Mouse (Mus musculus) megakaryocyte progenitor cell, adult 5-6 weeks (primary cell): ENCODE results near the gene Cdh5. TPM values are rescaled to one million over a fixed set of nuclear protein-coding genes. Genes with fewer than 3 reads are reported as not detected.
"Not testable (repeated sequence)": the region's sequence is repeated elsewhere in the genome, so short reads cannot be mapped to it uniquely, and the experiment has no call there.

ENCODE experiments used
- ATAC-seq: replicated peaks from 2 replicates; pipeline ENCODE4 v1.8.0; 2016; ENCODE audit warnings: mild to moderate bottlenecking, moderate TSS enrichment, inconsistent platforms; ENCODE audit not compliant: poor library complexity
- total RNA-seq, 2 experiments: library from RNA; stranded (forward) in 1 of 2; stranded (reverse) in 1 of 2; fragments of 157-497, 149-512 nt in 1 of 2; fragments of 200-1000 nt in 1 of 2; gene quantifications; 2 replicates each; pipeline versions ENCODE4 v1.2.3 to v1.2.4; 2015 to 2017

Gene Cdh5
- not detected in 2 replicates for total RNA-seq (2015)
- 0.07 TPM in 1 of 2 replicates, not detected in the other for total RNA-seq (2017)

DNA sequence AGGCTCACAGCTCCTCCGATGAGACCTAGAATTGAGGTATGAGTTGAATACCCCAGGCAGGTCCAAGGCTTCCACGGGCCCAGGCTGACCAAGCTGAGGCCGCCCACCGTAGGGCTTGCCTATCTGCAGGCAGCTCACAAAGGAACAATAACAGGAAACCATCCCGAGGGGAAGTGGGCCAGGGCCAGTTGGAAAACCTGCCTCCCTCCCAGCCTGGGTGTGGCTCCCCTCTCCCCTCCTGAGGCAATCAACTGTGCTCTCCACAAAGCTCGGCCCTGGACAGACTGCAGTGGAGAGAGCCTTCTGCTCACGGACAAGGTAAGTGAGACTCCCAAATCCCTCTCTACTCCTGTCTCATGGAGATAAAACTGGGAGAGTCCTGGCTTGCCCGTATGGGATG is at the start of gene Cdh5:
Gene Cdh5 (plus strand): TSS at position 211 of the 400 bp plus-strand sequence.
- ATAC-seq = no peak

DNA sequence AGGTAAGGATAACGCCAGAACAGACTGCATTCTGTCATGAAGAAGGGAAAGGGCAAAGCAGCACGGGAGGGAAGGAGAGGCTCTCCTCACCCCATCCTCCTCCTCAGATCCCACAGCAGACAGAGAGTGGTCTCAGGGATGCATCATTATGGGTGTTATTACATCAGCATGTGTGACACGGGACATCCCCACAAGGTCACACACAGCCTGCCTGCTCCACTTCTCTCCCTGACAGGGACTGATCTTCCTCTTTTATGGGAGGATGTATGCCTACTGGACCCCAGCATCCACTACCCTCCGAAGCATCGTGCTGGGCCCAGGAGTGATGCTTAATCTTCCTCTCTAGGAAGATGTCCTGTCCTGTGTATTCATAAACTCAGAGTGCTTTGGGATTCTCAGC is 41.5 kb upstream of the Cdh5 start:
- ATAC-seq = no peak

DNA sequence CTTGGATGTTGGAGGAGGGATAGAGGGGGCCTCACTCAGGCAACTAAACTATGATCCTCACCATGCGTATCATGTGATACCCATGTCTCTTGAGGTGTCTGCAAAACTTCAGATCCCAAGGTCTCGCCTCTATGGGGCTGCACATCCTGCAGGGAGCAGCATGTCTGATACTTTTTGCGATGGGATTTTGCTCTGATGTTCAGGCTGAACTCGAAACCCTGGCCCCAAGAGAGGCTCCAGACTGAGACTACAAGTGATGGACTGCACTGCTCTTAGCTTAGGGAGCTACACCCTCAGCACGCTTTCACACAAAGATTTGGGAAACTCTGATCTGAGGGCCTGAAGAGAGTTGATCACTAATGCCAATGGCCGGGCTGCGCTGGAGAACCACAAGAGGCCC is 41.0 kb upstream of the Cdh5 start:
- ATAC-seq = no peak

DNA sequence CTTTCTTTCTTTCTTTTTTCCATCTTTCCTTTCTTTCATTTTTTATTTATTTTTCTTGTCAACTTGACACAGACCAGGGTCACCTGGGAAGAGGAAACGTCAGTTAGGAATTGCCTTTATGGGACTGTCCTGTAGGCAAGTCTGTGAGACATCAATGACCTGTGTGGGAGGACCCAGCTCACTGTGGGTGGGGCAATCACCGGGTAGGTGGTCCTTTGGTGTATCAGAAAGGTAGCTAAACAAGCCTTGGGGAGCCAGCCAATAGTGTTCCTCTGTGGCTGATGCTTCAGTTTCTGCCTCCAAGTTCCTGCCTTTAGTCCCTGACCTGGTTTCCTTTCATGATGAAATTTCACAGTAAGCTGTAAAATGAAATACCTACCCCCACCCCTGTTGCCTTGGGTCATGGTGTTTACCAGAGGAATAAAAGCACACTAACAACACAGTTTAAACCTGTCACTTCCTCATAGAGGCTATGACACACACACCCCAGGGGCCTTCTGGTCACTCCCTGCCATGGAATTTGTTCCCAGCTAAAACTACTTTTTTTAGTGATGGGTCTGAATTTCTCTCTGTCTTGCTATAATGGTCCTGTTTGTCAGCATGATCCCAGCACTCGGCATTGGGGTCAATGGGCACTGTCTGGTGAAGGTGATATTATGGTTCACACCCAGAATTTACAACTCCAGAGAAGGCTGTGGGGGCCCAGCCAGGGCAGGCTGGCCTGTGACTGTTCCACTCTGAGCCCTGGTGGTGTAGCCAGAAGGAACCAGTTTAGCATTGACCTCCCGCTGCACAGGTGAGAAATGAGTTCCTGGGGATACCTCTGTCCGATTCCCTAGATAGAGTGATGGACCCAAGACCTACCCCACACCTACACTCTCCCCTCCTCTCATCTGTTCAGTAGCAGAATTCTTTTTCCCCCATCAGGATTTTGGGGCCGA is 40.1 kb upstream of the Cdh5 start:
- no peak for ATAC-seq

DNA sequence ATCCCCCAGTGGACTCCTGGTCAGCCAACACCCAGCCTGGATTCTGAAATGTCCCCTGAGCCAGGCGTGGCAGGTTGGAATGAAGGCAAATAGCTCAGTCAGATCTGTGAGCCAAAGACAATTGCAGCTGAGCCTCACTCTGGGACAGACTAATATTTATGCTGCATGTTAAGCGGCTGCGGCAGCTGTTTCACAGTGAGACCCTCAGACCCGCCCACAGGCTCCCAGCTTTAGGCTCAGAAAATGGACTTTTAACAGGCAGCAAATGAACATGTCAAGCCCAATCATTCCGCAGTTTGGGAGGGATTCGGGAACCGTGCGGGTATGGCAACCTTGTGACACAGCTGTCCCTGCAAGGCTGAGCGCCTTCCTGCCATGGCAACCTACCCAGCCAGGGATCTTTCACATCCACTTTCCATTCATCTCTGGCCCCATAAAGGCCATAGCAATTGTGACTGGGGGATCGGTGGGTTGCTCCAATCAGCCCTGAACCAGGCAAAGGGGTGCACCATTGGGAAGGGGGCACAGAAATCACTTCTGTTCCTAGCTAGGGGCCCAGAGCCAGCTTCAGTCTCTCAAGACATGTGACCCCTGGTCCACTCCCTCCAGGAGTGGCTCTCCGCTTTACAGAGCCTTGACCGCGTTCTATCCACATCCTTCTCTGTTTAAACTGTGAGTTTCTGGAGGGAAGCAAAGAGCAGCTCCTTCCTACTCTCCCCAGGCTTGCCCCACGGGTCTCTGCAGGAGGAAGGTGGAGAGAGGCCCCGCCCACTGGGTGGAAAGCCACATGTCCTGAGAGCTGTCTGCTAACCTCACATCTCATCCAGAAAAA is 39.2 kb upstream of the Cdh5 start:
- ATAC-seq = no peak

DNA sequence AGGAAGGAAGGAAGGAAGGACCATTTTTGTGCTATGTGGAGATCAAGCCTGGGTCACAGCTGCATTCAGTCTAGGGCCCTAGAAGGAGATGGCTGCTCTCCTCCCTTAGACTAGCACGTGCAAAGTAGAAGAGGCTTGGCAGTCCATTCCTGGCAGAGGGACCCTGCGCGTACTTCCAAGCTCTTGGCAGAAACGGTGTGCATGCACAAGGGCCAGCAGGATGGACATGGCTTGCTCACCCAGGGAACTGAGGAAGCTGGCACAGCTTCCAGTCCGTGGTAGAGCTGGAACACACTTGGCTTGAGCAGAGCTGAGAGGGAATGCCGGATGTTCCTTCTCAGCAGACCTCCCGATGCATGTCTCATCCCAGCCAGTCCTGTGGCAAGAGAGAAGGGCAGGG is 36.2 kb upstream of the Cdh5 start:
- ATAC-seq = no peak

DNA sequence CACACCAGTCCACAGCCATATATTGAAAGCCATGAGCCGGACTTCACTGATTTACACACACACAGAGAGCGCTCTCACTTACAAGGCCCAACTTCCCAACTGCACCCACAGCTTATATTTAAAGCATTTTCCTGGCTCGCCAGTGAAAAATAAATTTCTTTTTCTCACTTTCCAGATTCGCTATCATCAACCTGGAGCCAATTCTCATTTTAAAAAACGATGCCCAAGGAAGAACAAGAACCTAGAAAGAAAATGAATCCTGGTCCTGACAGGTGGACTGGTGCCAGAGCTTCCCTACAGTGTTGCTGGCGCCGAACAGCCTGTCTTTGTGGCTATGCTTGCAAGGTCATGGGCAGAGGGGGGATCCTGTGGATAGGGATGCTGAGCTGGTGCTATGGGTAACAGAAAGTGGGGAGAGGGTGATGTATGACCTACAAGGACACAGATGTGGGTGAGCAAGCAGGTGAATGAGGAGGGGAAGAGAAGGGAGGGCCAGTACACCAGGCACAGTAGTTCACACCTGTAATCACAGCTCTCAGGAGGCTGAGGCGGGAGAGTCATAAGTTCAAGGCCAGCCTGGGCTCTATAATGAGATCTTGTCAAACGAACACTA is 35.4 kb upstream of the Cdh5 start:
- no peak for ATAC-seq

DNA sequence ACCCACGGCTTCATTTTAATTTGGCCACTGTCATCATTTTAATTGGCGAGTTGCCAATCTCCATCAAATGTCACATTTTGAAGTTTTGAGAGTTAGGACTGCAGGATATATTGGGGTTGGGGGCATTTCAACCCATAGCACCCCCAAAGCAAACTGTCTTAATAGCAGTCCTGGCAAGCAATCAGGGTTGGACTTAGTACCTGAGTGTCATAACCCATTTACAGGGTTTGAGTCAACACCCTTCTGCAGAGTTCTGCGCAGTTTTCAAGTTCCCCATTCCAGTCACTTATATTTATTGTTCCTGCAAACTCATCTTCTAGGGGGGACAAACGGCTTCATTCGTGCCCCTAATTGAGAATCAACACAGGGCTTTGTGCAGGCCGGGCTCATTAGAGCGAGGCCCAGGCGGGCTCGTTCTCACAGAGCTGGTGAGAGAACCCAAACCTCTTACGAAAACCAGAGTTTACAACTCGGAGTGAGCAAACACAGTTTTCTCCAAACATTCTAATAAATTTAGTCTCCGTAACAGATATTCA is 34.0 kb upstream of the Cdh5 start:
- ATAC-seq = no peak

DNA sequence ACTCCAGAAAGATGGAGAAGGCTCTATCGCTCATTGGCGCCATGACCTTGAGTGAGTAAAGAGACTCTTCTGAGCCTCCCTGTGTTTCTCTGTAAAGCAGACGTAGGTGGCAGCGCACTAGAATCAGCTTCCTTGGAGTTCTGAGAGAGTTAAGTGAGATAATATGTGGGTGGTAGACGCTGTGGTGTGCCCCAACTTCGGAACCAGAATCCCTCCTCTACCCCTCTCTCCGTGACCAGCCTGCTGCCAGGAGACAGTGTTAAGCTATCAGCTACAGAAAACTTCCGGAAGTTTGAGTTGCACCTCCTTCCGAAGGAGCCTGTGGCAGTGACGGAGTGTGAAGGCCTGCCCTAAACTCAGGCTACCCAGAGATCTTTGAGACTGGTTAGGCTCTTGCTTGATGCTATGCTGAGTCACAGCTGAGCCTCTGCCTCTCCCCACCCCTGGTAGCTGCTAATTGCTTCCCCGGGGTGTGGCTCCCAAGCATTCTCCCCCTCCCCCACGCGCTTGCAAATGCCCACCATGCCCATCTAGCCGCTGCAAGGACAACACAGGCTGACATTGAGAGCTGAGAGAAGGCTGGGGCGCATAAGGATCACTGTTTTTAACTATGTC is 32.9 kb upstream of the Cdh5 start:
- ATAC-seq = no peak

DNA sequence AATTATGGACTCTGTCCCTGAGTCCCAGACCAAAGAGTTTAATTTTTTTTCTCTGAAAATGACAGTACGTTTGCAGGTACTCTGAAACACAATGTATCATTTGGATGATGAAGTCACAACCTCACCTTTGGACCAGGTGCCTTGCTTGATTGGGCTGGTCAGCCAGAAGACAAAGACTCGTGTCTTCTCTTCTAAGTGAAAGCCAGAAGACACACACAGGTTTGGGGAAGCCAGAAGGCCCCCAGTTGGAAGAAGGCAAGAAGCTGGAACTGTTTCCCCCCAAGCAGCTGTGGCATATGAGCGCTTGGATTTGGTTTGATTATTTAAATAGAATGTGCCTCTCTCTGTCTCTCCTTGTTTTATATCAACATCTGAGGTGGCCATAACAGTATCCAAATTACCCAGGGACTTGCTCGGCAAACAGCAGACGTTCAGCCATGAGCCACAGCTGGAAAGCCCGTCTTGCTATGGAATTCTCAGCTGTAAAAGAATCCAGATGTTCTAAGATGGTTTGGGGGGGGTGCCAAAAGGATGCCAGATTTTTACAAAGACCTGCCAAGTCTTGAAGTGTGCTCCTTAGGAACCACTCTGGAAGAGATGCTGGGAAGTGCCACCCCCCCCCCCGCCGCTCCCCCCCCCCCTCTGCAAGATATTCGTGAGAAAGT is 31.1 kb upstream of the Cdh5 start:
- ATAC-seq = not testable (repeated sequence)

DNA sequence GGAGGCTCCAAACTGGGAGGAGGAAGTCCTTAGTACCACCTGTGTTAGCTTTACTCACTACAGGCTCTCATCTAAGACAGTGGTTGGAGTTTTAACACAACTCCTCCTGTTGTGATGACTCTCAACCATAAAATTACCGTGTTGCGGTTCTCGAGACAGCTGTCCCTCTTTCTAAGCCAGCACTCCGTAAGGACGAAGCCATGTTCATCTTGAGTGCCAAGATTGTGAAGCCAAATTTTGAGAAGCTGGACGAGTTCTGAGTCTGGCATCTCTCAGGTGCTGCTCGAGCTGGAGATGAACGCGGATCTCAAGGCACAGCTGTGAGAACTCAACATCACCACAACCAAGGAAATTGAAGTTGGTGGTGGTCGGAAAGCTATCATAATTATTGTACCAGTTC is 30.5 kb upstream of the Cdh5 start:
- no peak for ATAC-seq

DNA sequence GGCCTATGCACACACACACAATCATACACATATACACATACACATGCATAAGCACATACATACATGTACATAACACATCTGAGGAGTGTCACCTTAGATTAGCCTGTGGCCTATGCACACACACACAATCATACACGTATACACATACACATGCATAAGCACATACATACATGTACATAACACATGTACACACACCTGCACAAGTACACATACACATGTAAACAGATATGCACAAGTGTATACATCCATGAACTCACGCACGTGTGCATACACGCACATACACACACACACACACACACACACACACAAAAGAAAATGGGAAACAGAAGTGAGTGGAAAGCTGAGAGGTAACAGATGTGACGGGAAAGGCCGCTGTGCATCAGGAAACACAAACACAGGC is 26.3 kb upstream of the Cdh5 start:
- ATAC-seq = no peak

DNA sequence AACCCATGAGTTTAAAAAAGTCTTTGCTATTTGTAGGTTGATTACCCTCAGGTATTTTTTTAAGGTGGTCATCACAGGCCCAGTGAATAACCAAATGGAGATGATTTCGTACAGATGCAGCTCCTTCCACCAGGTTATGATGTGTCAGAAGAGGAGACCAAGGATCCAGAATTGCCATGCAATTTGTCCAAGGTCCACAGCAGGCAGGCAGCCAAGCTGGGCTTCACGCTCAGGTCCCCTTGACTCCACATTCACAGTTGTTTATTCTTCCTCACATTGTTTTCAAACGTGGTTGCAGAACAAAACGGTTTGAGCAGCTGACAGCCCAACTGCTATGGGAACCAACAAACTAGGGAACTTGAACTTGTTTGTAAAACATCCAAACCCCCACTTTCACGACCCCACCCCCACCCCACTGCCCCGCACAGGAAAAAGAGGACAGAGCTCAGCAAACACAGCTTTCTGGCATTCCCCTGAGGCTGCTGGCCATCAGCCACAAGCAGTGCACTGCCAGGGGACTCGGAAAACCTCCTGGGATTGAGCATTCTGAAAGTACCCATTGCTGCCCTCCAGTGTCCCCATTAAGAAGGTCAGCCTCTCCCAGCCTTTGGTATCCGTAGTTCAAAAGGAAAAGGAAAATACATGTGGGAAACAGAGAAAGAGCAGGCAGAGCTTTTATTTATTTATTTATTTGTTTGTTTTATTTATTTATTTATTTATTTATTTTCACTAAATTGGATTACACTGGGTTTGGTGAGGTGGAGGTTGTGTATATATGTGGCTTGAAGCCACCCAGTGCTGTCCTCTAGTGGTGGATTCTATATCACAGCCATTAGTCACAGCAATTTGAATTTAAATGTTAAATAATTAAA is 24.6 kb upstream of the Cdh5 start:
- ATAC-seq = no peak; the same call in 1 of the 2 replicates

DNA sequence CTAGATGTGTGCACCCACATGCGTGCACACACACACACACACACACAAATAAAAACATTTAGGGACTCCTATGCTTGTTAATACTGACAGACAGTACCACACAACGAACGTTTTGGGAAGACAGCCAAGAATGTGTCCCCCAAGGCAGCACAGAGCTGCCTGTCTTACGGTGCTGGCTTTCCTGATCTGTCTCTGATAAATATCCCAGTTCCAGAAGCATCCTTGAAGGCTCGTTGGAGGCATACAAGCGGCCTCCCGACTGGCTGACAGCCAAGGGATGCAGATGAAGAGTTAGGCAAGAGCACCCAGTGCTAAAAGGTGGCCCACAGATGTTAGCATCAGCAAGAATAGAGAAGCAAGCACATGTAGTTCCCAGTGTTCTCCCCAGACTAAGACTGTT is 23.3 kb upstream of the Cdh5 start:
- ATAC-seq = no peak

DNA sequence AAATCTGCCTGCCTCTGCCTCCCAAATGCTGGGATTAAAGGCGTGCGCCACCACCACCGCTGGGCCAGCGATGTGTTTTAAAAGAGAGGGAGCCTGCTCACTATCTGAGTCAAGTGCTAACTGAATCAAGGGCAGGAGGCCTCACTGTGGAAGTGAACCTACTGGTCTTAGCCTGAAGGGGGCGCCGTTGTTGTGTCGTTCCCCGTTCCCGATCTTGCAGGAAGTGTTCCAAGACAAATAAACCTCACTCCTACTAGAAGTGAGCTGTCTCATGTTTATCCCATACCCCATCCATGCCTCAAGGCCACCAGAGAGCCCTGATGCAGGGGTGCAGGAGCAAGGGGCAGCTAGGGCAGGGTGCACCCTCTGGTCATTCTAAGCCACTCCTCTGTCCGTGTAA is 16.1 kb upstream of the Cdh5 start:
- ATAC-seq = no peak

DNA sequence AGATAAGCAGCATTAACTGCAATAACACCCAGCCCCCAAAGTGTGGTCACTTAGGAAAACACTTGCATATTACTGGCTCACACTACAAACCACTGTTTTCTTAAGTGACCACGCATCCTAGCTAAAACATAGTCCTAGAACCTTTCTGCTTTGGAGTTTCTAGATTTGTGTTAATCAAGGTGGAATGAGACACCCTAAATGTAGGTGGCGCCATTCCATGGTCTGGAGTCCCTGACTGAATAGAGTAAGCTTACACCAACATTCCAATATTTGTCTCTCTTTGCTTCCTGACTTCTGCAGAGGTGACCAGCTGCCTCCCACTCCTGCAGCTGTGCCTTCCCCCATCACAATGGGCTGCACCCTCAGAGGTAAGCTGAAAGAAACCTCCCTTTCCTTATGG is 14.8 kb upstream of the Cdh5 start:
- ATAC-seq = peak; percentile 55; the same call in 1 of the 2 replicates

DNA sequence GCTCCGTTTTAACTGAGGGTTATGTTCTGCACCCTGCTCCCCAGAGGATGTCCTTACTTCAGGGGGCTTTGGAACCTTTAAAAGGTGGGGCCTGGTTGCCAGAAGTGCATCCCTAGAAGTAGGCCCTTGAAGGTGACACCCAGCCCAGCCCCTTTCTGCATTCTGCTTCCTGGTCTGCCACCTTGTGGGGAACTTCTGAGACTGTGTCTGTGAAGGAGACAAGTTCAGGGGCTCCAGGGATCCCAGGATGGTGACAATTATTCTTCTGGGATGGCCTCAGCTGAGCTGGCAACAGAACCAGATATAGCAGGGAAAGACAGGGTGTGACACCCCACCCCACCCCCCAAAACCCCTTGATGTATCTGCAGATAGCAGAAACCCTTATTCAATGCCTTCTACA is 14.3 kb upstream of the Cdh5 start:
- ATAC-seq = no peak

DNA sequence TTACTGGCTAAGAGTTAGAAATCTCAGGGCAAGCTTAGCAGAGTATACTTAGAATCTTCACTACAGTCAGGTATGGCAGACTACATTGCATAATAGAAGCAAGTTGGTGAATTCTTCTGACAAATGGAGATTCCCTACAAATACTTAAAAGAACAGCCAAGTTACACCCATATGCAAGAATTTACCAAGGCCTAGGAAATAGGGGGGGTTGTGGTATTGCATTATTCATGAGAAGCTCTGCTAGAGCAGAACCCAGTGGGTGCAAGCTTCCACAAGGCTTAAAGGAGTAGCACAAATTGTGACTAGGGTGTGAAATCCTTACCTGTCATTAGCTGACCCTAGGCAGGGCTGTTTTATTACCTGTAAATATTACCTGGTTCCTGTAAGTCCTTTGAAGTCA is 13.5 kb upstream of the Cdh5 start:
- ATAC-seq = not testable (repeated sequence)

DNA sequence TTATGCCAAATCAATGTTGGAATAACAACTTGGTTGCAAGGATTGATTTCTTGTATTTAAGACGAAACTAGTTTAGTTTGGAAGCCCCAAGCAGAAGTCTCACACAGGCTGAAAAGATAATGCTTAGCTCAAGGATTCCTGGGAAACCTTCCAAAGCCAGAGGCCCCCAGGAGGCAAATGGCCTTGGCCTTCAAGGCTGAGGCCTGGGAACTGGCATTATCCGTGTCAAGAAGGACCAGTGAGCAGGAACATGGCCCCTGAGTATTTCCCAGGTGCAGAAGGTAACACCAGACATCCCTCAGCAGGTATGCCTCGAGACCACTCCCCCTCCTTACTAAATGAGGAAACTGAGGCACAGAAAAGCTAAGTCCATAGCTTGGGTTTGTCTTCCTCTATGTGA is 12.5 kb upstream of the Cdh5 start:
- ATAC-seq = no peak
